Mouse (Mus musculus) spleen, postnatal 0 days (tissue): ENCODE data around the gene Mrps34. TPM values are rescaled to one million over a fixed set of nuclear protein-coding genes. Genes with fewer than 3 reads are reported as not detected.

Source experiments
- polyA plus RNA-seq: library from polyadenylated mRNA; unstranded; fragments of >200 nt; fragmentation: Nextera tagmentation; extraction: Ambion mirVana; gene quantifications from 2 replicates; pipeline ENCODE4 v1.2.1, GENCODE M21; 2015

Mrps34 gene
- 71.0 and 73.0 TPM in 2 replicates for polyA plus RNA-seq

DNA sequence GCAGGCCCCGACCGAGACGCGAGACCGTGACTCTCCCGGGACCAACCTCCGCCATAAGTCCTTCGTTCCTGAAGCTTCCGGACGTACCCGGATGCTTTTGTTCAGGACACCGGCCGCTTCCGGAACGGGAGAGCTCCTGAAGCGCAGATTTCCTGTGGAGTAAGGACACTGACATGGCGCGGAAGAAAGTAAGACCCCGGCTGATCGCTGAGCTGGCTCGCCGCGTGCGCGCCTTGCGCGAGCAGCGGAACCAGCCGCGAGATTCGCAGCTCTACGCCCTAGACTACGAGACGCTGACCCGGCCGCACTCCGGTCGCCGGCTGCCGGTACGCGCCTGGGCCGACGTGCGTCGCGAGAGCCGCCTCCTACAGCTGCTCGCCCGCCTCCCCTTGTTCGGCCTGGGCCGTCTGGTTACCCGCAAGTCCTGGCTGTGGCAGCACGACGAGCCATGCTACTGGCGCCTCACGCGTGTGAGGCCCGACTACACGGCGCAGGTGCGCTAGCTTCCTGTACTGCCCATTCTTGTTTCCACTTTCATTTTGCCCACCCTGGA is at the start of gene Mrps34, which contains the start of gene Eme2:
Gene Mrps34, plus strand, starts transcription at position 122 of the 553 bp plus-strand sequence.
Gene Eme2, minus strand, starts transcription at position 93 of the 553 bp plus-strand sequence.

GRCm38 (mm10) chr17:24850065-24850772 is 44.7 kb upstream of the Mrps34 start, which contains the start of gene Fahd1:
Fahd1 (minus strand) TSS chr17:24850364.

DNA sequence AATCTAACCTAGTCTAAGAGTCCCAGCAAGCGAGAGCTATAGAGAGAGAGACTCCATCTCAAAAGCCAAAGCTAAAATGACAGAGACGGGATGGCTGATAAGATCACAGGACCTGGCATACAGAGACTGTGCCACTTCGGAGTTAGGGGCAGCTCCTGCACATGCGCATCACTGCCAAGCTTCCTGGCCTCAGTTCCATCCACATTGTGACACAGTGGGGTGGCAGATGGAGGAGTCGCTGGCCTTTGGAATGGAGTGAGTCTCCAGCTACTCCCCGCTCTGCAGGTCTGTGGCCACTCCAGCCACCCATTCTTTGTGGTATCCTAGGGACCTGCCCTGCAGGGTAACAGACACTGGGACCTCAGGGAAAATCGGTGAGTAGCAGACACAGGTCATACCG is 29.1 kb upstream of the Mrps34 start, which contains the start of gene Igfals:
Gene Igfals, plus strand, starts transcription at position 222 of the 400 bp plus-strand sequence.

GRCm38 (mm10) chr17:24886134-24886931 is 8.6 kb upstream of the Mrps34 start, which contains the start of the genes Nubp2 and Spsb3:
Nubp2 (minus strand) TSS chr17:24886349.
Spsb3 (plus strand) TSS chr17:24886643.

GRCm38 (mm10) chr17:24896241-24896992 is 1.5 kb downstream of the Mrps34 start, which contains the start of gene Nme3:
Nme3 (plus strand) TSS chr17:24896500.

DNA sequence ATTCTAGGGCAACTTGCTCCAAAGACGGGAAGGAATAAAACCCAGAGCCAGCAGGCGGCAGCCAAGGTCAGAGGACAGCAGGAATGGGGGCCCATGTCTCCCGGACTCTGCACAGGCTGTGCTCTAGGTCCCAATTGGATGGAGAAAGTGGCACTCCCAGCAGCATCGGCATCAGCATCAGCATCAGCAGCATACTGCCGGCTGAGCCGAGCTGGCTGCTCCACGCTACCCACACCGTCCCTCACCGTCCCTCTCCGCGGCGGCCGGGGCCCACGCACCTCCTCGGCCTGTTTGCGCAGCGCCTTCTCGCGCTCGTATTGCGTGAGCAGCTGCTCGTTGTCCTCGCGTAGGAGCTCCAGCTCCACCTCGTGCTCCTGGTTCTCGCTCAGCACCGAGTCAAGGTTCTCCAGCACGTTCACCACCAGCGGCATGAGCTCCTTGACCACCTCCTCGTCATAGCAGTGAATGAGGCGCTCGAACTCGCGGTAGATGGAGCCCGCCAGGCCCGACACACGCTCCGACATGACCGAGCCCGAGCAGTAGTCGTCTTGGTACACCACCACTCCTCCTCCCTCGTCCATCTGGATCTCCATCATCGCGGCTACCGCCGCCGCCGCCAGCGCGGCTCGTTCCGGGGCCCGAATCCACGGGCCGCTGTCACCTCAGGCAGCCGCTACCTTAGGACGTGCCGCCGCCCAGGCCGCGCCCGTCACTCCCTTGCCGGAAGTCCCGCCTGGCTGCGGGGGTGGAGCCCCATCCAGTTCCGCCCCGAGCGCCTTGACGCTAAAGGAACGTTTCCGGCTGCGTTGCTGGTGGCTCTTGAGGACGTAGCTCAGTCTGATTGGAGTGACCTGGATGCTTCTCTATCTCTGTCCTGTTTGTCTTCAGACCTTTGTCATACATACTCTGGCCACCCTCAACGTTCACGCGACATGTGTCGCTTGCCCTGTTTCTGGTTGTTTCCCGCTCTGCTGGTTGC is 41.6 kb downstream of the Mrps34 start, which contains the start of gene Mapk8ip3:
Gene Mapk8ip3, minus strand, starts transcription at position 719 of the 979 bp plus-strand sequence.

Other genes starting within 250 kb of the Mrps34 start
- gene Slc9a3r2, start 244.8 kb upstream of the Mrps34 start, polyA plus RNA-seq = 32.8 and 46.2 TPM in 2 replicates
- gene Npw, start 236.7 kb upstream of the Mrps34 start, polyA plus RNA-seq = 0.44 and 0.54 TPM in 2 replicates
- gene Zfp598, start 225.4 kb upstream of the Mrps34 start, polyA plus RNA-seq = 9.6 and 9.9 TPM in 2 replicates
- gene Syngr3, start 205.2 kb upstream of the Mrps34 start, polyA plus RNA-seq = 0.06 and 0.11 TPM in 2 replicates
- 31.0 and 32.6 TPM in 2 replicates for gene Gfer, start 199.0 kb upstream of the Mrps34 start, polyA plus RNA-seq
- gene Noxo1, start 198.9 kb upstream of the Mrps34 start, polyA plus RNA-seq = 0.81 and 1.3 TPM in 2 replicates
- gene Tbl3, start 187.5 kb upstream of the Mrps34 start, polyA plus RNA-seq = 35.3 and 37.9 TPM in 2 replicates
- gene Rnf151, start 177.1 kb upstream of the Mrps34 start, polyA plus RNA-seq = not detected in 2 replicates
- gene Rps2, start 177.0 kb upstream of the Mrps34 start, polyA plus RNA-seq = 1,569 and 1,600 TPM in 2 replicates
- gene Ndufb10, start 170.6 kb upstream of the Mrps34 start, polyA plus RNA-seq = 212 and 230 TPM in 2 replicates
- 1.1 and 1.3 TPM in 2 replicates for gene Rpl3l, start 167.3 kb upstream of the Mrps34 start, polyA plus RNA-seq
- 103 and 110 TPM in 2 replicates for gene Msrb1, start 158.5 kb upstream of the Mrps34 start, polyA plus RNA-seq
- gene Hs3st6, start 142.1 kb upstream of the Mrps34 start, polyA plus RNA-seq = not detected in 2 replicates
- 0.32 and 0.78 TPM in 2 replicates for gene Meiob, start 90.8 kb upstream of the Mrps34 start, polyA plus RNA-seq
- gene Hagh, start 55.0 kb upstream of the Mrps34 start, polyA plus RNA-seq = 168 and 186 TPM in 2 replicates
- 54.4 and 61.1 TPM in 2 replicates for gene Fahd1, start 44.8 kb upstream of the Mrps34 start, polyA plus RNA-seq
- 0.08 and 0.21 TPM in 2 replicates for gene Igfals, start 29.1 kb upstream of the Mrps34 start, polyA plus RNA-seq
- 73.8 and 78.0 TPM in 2 replicates for gene Nubp2, start 8.8 kb upstream of the Mrps34 start, polyA plus RNA-seq
- gene Spsb3, start 8.5 kb upstream of the Mrps34 start, polyA plus RNA-seq = 51.9 and 55.4 TPM in 2 replicates
- 11.8 and 12.7 TPM in 2 replicates for gene Eme2, start within 50 bp of the Mrps34 start, polyA plus RNA-seq
- gene Nme3, start 1.4 kb downstream of the Mrps34 start, polyA plus RNA-seq = 66.5 and 77.6 TPM in 2 replicates
- gene Mapk8ip3, start 41.9 kb downstream of the Mrps34 start, polyA plus RNA-seq = 12.6 and 13.3 TPM in 2 replicates
- gene Jpt2, start 65.6 kb downstream of the Mrps34 start, polyA plus RNA-seq = 45.9 and 49.2 TPM in 2 replicates
- gene Cramp1l, start 120.7 kb downstream of the Mrps34 start, polyA plus RNA-seq = 5.2 and 5.9 TPM in 2 replicates
- gene Ift140, start 121.0 kb downstream of the Mrps34 start, polyA plus RNA-seq = 80.5 and 98.2 TPM in 2 replicates
- 24.2 and 26.6 TPM in 2 replicates for gene Tmem204, start 188.5 kb downstream of the Mrps34 start, polyA plus RNA-seq
- 18.4 and 24.4 TPM in 2 replicates for gene Telo2, start 220.9 kb downstream of the Mrps34 start, polyA plus RNA-seq
- gene Ptx4, start 225.6 kb downstream of the Mrps34 start, polyA plus RNA-seq = not detected in 2 replicates
- gene Clcn7, start 238.3 kb downstream of the Mrps34 start, polyA plus RNA-seq = 10.8 and 11.8 TPM in 2 replicates